Mouse (Mus musculus) G1E-ER4 (cell line): ENCODE results near the gene Rab11fip5. TPM values are rescaled to one million over a fixed set of nuclear protein-coding genes. Genes with fewer than 3 reads are reported as not detected.

Experiments used
- GATA1 ChIP-seq: IDR thresholded peaks from one replicate; pipeline ENCODE4 v1.8.0; 2012; ENCODE audit warnings: low read length, inconsistent platforms
- polyA plus RNA-seq: library from polyadenylated mRNA; stranded (reverse); fragments of >175 nt; gene quantifications from 2 replicates; pipeline ENCODE4 v1.2.3, GENCODE M21; 2012

Gene Rab11fip5
- polyA plus RNA-seq, 1 experiment = 0.70 TPM

DNA sequence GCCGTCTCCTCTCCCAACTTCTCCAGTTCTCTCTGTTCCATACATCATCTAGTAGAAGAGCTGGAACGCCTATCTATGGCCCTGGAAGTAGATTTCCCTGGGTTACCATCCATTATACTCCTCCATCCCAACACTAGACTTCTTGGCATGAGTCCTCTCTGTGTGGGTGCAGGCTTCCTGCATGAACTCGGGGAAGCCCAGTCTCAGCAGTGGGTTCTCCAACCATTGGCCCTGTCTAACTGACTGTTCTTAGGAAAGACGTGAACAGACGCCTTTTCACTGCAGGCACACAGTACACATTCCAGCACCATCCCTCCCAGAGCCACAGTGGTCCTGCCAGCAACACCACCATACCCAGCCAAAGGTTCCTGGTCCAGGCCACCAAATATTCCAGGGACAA, 11.8 kb downstream of the Rab11fip5 start:
- TF ChIP-seq GATA1 = no peak

DNA sequence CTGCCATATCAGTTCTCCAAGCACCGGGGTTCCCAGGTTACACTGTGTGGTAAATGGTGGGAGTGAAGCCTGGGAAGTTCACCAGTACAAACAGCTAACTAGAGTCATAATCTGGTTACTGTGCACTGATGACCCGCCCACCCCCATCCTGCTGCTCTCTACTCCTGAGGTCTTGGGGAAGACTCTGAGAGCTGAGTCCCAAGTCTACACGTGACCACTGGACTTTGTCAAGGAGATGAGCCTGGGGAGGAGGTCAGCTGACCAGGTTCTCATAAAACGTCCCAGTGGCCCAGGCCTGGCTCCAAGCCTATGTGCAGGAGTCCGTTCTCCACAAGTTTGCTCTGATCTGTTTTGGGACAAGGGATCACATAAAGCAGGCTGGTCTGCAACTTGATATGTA, 14.1 kb downstream of the Rab11fip5 start:
- TF ChIP-seq GATA1 = no peak

DNA sequence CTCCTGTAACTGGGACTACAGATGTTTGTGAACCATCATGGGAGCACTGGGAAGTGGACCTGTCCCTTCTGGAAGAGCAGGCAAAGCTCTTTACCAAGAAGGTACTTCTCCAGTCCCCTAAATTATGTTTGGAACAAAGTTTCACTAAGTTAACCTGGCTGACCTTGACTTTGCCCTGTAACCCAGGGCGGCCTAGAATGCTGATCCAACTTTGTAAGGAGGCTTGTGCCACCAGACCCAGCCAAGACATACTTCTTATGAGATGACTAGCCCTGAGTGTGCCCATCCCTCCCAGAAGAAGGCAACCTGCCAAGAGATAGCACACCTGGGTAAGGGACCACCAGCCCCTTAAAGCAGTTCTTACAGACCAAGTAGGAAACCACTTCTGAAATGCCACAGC, 15.6 kb downstream of the Rab11fip5 start:
- no peak for TF ChIP-seq GATA1

DNA sequence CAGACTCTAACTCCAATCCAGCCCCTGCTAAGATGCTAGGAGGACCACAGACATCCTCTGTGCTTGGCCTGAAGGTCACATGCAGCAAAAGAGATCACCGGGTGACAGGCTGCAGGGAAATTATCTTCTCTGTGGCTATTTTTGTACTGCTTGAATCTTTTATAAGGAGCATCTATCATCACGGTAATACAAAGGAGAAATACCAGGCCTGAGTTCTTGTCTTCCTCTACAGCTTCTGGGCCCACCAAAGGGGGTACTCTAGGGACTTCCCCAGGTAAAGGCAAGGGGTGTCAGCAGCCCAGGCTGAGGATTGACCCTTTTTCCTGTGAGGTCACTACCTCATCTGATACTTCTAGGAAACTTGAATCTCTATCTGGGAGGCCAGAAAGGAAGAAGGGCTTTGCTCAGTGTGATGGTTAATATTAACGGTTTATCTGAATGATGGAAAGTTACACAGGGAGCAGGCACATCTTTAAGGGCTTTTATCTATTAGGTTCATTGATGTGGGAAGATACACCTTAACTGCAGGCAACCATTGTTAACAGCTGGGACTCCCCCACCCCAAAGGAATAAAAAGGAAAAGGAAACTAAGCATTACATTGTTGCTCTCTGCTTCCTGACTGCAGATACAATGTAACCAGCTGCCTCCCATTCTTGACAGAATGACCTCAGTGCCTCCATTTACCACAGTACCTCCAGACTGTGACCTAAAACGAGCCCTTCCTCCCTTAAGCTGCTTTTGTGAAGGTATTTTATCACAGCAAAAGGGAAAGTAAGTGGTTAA, 17.6 kb downstream of the Rab11fip5 start:
- no peak for TF ChIP-seq GATA1

DNA sequence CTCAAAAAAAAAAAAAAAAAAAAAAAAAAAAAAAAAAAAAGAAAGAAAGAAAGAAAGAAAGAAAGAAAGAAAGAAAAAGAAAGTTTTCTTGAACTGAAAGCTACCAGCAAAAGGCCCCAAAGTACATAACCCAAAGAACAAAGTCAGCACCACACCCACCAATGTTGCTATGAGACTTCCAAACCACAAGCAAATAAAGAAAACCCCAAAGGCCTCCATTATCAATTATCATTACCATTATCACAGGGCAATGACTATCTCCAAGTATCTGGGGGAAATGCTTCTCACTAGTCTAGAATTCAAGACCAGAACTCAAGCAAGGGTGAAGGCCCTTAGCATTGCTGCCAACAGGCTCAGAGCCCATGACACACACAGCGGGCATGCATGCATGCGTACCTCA, 18.7 kb downstream of the Rab11fip5 start:
- TF ChIP-seq GATA1 = peak; percentile 9

DNA sequence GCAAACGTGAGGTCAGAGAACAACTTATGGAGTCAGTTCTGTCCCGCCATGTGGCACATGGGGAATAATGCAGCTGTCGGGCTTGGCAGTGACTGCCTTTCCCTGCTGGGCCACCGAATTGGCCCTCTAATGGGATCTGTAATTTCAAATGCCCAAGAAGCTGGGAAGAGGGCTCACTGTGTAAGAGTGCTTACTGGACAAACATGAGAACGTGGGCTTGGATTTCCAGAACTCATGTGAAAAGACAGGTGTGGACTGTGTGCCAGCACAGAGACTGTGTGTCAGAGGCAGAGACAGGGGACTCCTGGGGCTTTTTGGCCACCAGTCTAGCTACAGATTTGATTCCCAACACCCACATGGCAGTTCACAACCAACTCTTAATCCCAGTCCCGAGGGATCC, 19.7 kb downstream of the Rab11fip5 start:
- TF ChIP-seq GATA1 = no peak

DNA sequence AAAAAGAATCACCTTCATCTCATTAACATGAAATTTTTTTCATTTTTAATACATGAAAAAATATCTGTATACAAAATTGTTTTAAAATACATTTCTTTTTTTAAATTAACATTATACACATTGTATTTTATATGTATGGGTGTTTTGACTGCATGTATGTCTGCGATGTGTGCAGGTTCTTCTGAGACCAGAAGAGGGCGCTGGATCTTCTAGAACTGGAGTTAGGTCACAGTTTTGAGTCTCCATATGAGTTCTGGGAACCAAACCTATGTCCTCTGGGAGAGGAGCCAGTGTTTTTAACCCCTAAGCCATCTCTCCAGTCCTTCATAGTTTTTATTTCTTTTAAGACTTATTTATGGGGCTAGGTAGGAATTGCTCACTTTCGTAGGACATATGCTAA, 20.7 kb downstream of the Rab11fip5 start:
- no peak for TF ChIP-seq GATA1

DNA sequence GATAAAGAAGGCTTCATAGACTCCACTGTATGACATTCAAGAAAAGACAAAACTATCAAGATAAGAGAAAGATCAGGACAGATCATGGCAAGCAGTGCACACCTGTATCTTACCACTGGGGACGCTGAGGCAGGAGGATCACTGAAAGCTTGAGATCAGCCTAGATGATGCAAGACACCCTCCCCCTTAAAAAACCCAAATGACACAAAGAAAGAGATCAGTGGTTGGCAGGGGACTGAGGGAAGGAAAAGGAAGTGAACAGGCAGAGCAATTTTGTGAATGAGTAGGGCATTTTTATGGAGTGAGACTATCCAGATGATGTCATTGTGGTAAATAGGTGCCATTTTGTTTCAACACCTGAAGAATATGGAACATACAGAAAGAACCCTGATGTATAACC, 24.3 kb downstream of the Rab11fip5 start:
- no peak for TF ChIP-seq GATA1

DNA sequence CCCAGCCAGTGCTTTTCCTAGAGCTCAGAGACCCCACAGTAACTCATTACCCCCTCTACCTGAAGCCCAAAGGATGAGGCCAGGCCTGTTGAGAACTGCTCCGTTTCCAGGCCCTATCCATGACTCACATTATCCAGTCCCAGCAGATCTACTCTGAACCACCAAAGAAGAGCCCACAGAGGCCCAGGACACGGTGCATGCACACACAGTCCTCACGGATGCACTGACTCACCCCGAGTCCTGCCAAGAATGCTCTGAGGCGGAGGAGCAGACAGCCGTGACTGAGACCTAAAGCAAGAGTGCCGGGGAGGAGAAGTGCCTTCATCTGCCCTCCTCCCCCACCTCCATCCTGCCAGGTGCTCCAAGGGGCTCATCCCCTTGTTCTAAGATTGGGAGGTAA, 25.2 kb downstream of the Rab11fip5 start:
- no peak for TF ChIP-seq GATA1

DNA sequence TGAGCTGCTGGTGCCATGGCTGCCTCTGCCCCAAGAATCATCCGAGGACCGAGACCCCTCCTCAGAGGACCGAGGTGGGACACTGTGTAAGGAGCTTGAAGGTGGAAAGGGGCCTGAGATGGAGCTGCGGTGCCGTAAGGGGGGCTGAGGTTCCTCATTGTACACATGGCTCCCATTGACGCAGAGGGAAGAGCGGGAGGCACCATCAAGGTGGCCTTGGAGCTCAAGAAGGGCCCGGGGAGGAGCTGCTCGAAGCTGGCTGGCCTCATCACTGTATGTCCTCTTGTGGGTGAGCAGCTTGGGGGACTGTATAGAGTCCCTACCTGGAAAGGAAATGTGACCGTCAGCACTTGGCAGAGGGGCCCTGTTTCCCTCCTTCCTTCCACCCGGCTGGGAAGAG, 26.3 kb downstream of the Rab11fip5 start:
- no peak for TF ChIP-seq GATA1

DNA sequence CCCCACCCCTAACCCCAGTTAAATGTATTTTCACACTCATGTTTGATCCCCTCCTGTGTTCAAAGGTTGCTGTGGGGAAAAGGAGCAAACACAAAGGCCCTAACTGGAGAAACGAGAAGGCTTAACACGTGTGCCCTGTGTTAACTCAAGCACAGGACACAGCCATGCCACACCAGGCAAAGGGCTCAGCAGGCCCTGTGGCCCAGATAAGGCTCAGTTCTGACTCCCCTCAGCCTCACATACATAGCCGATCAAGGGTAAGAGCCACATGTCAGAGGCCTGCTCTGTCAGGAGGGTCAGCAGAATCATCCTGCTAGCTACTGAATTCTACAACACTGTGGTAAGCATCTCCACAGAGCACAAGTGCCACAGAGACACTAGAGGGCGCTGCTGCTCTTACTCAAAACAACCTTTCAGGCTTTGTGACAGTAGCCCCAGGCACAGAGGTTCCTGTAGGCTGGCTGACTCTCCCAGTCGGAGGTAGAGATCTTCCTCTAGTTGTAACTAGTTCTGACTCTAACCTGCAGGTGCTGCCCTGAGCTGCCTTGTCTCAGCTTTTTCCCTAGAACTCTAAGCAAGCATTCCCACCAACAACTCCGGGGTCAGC, 28.3 kb downstream of the Rab11fip5 start:
- no peak for TF ChIP-seq GATA1

DNA sequence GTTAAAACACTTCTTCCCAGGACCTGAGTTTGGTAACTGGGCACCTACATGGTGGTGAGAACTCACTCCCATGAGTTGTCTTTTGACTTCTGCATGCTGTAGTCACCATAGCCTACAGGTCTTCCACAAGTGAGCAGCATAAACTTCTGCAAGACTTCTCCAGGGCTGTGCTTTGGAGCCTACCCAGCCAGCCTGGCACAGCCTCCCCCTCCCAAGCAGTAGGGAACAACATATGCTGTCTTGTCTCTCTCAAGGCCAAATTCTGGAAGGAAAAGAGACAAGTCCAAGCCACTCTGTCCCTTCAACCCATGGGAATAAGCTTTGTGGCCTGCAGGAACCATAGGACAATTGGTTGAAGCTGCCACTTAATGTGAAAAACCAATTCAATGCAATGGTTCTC, 29.5 kb downstream of the Rab11fip5 start:
- TF ChIP-seq GATA1 = no peak

DNA sequence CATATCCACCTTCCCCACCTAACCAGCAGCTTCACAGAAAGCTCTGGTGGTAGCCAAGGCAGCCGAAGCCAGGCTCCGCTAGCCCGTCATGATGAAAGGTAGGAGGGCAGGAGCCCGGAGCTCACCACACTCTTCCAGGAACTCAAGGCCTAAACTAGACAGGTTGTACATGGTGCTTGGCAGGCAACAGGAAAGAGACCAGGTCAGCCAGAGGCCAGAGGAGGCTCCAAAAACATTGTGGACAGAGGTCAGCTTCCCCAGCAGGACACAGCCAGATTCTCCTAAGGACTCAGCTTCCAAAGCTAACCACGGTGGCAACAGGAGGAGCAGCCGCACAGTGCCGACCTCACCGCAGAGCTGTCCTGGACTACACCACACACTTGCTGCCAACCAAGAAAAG, 31.4 kb downstream of the Rab11fip5 start:
- TF ChIP-seq GATA1 = no peak

DNA sequence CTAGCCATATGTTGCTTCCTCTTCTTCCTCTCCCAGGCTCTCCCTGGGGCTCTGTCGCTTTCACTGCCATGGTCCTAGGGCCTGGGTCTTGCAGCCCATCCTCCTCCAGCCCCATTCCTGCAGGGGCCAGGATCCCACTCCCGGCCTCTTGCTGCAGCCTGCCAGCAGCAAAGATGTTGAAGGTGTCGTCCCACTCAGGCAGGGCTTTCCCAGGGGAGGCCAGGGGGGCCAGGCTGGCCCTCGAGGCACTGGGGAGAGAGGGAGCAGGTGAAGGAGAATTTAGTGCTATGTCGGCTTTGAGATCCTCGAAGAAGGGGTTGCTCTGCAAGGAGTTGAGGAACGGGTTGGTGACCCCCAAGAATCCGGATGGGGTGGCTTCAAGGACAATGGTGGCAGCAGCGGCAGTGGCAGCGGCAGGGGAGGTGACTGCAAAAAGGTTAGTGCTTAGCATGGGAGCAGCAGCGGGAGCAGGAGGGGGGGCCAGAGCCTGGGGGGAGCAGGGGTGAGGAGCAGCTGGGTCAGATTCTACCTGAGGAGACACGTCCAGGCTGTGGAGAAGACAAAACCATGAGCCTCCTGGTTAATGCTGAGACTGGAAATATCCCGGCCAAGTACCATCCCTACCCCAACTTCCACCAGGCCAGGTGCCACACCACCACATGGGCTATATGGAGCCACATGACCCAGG, 32.5 kb downstream of the Rab11fip5 start:
- no peak for TF ChIP-seq GATA1

DNA sequence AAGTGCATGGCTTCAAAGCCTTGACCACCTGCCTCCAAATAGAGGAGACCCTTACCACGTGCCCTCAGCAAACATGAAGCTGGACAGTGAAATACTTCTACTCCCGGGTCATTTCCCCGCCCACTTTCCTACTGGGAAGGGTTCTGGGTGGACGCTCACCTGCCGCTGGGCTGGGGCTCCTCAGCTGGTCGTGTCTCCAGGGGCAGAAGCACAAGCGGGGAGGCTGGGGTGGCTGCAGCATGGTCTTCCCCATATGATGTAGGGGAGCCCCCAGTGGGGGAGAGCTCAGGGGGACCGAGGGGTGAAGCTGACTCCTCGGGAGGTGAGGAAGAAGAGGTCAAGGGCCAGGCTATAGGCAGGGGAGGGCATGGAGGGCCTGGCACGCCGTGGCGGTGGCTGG, 34.2 kb downstream of the Rab11fip5 start:
- TF ChIP-seq GATA1 = no peak

DNA sequence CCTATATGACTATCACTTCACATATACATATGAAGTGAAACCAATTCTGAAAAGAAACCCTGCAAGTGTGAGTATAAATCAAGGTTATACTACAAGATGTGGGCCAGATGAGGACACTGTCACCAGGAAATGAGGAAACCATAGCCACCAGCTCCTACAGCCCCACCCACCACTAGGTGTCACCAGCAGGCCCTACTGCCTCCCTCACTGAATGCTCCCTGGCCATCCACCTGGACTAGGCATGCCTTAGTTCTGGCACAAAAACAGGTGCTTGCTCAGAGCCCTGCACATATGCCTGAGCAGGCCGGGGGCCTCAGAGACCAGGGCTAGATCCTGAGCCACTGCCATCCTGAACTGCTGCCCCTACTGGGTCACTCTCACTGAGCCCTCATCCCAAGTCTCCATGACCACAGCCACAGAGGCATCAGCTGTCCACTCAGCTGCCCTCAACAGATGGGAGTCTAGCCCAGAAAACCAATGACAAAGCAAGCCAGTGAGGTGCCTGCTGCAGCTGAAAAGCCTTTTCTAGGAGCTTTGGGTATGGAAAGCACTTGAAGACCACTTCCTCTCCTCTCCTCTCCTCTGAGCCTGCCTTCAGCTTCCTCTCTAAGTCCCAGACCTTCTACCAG, 35.0 kb downstream of the Rab11fip5 start:
- no peak for TF ChIP-seq GATA1

DNA sequence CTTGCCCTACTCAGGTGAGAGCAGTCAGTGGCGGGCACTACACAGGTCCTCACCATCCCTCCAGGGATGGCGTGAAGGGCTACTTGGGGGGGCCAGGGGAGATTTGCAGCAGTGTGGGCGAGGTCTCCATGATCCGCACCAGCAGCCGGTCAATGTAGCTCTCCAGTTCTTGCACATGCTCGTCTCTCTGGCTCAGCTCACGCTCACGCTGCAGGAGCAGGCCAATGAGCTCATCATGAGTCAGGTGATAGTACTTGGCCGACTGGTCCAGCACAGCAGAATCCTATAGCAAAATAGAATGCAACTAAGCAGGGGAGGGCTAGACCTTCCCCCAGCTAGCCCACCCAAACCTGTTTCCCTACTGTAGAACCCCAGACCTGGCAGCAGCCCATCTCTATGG, 37.5 kb downstream of the Rab11fip5 start:
- TF ChIP-seq GATA1 = no peak
